Mouse (Mus musculus): ENCODE measurements around the gene Frrs1l. TPM values are rescaled to one million over a fixed set of nuclear protein-coding genes. Genes with fewer than 3 reads are reported as not detected.

Gene Frrs1l
- polyA plus RNA-seq, 1 experiment from 2014 or later, result 25.7 TPM

- H3K9me3 ChIP-seq, result no peaks in the 10 kb centered on the region
- 86% methylated on average over 12 of the region's 12 CpGs for WGBS
- no peaks in the 10 kb centered on the region for H3K27me3 ChIP-seq
- no peak for ATAC-seq (ENCODE audit: low FRiP score, low read depth)
- no peak overlapping the region for H3K27ac ChIP-seq (replicated peaks)
- no peaks in the 10 kb centered on the region for H3K4me1 ChIP-seq (replicated peaks)
- H3K4me3 ChIP-seq, result no peak overlapping the region
- no peak overlapping the region for H3K9ac ChIP-seq
- H3K36me3 ChIP-seq, result peaks cover 42% of the 10 kb centered on the region
- no peak overlapping the region for H3K4me2 ChIP-seq
Measured at GRCm38 (mm10) chr4:56961320-56961925, 28.8 kb downstream of the Frrs1l start.

- 65% methylated on average over 9 of the region's 9 CpGs for WGBS
- Histone ChIP-seq H3K27me3 (no peaks in the 10 kb centered on the region), H3K9ac (no peak overlapping the region), H3K4me3 (no peak overlapping the region), H3K36me3 (peaks cover 28% of the 10 kb centered on the region), H3K4me2 (no peak overlapping the region), H3K27ac (replicated peaks) (no peak overlapping the region), H3K4me1 (replicated peaks) (no peaks in the 10 kb centered on the region), H3K9me3 (no peaks in the 10 kb centered on the region)
- no peak for ATAC-seq (ENCODE audit: low FRiP score, low read depth)
Measured at GRCm38 (mm10) chr4:56957518-56957917, 32.7 kb downstream of the Frrs1l start.

GRCm38 (mm10) chr4:56953235-56953634, 37.0 kb downstream of the Frrs1l start:
- no peak overlapping the region for H3K4me3 ChIP-seq
- no peaks in the 10 kb centered on the region for H3K27me3 ChIP-seq
- no peaks in the 10 kb centered on the region for H3K9me3 ChIP-seq
- no peaks in the 10 kb centered on the region for H3K36me3 ChIP-seq
- H3K4me2 ChIP-seq, result no peak overlapping the region
- no peak overlapping the region for H3K9ac ChIP-seq
- ATAC-seq (ENCODE audit: low FRiP score, low read depth), result no peak
- H3K4me1 ChIP-seq (replicated peaks), result no peaks in the 10 kb centered on the region
- WGBS, result 71% methylated on average over 6 of the region's 6 CpGs
- no peak overlapping the region for H3K27ac ChIP-seq (replicated peaks)

- no peak for ATAC-seq (ENCODE audit: low FRiP score, low read depth)
- 88% methylated on average over 3 of the region's 3 CpGs for WGBS
- H3K4me3 ChIP-seq, result no peak overlapping the region
Measured at GRCm38 (mm10) chr4:56951701-56952100, 38.5 kb downstream of the Frrs1l start.

GRCm38 (mm10) chr4:56949494-56949893, 40.7 kb downstream of the Frrs1l start:
- 73% methylated on average over 6 of the region's 6 CpGs for WGBS
- Histone ChIP-seq H3K36me3 (no peaks in the 10 kb centered on the region), H3K4me1 (replicated peaks) (peaks cover 20% of the 10 kb centered on the region), H3K27me3 (no peaks in the 10 kb centered on the region), H3K27ac (replicated peaks) (no peak overlapping the region), H3K4me2 (no peak overlapping the region), H3K4me3 (no peak overlapping the region), H3K9ac (no peak overlapping the region), H3K9me3 (no peaks in the 10 kb centered on the region)
- no peak for ATAC-seq (ENCODE audit: low FRiP score, low read depth)

More at GRCm38 (mm10) chr4:56951701-56952100, 38.5 kb downstream of the Frrs1l start:
- no peaks in the 10 kb centered on the region for H3K9me3 ChIP-seq
- H3K4me2 ChIP-seq, result no peak overlapping the region
- no peaks in the 10 kb centered on the region for H3K36me3 ChIP-seq
- H3K27ac ChIP-seq (replicated peaks), result no peak overlapping the region
- no peak overlapping the region for H3K9ac ChIP-seq
- H3K4me1 ChIP-seq (replicated peaks), result 0 out of 2 replicates have a peak, but pooled peaks cover 3% of the 10 kb centered on the region
- H3K27me3 ChIP-seq, result no peaks in the 10 kb centered on the region

GRCm38 (mm10) chr4:56946641-56947640, 43.2 kb downstream of the Frrs1l start, which contains the start of gene Tmem245:
Tmem245 (minus strand) TSS chr4:56947437.
- H3K27ac ChIP-seq (replicated peaks), result peak within 1 kb of the TSS; percentile 92
- peak within 1 kb of the TSS; percentile 85 for H3K9ac ChIP-seq
- WGBS, result under 1% methylated on average over 98 of the region's 107 CpGs
- peak; percentile 97 for ATAC-seq (ENCODE audit: low FRiP score, low read depth)
- peak within 1 kb of the TSS; percentile 88 for H3K4me2 ChIP-seq
- no peaks in the 10 kb centered on the region for H3K27me3 ChIP-seq
- peaks cover 28% of the 10 kb centered on the region for H3K4me1 ChIP-seq (replicated peaks)
- H3K9me3 ChIP-seq, result no peaks in the 10 kb centered on the region
- H3K4me3 ChIP-seq, result peak within 1 kb of the TSS; percentile 75
- no peaks in the 10 kb centered on the region for H3K36me3 ChIP-seq

GRCm38 (mm10) chr4:56946180-56946579, 44.0 kb downstream of the Frrs1l start:
- no peaks in the 10 kb centered on the region for H3K9me3 ChIP-seq
- no peak for ATAC-seq (ENCODE audit: low FRiP score, low read depth)
- H3K4me2 ChIP-seq, result peak overlapping the region; percentile 88
- under 1% methylated on average over 14 of the region's 14 CpGs for WGBS
- H3K36me3 ChIP-seq, result no peaks in the 10 kb centered on the region
- peak overlapping the region; percentile 85 for H3K9ac ChIP-seq
- peaks cover 28% of the 10 kb centered on the region for H3K4me1 ChIP-seq (replicated peaks)
- peak overlapping the region; percentile 92; the same call in 1 of the 2 replicates for H3K27ac ChIP-seq (replicated peaks)
- H3K27me3 ChIP-seq, result no peaks in the 10 kb centered on the region
- H3K4me3 ChIP-seq, result peak overlapping the region; percentile 75

GRCm38 (mm10) chr4:56944286-56944685, 45.9 kb downstream of the Frrs1l start:
- Histone ChIP-seq H3K4me2 (no peak overlapping the region), H3K27ac (replicated peaks) (no peak overlapping the region), H3K4me3 (no peak overlapping the region), H3K27me3 (no peaks in the 10 kb centered on the region), H3K4me1 (replicated peaks) (peaks cover 28% of the 10 kb centered on the region), H3K36me3 (no peaks in the 10 kb centered on the region), H3K9ac (no peak overlapping the region), H3K9me3 (no peaks in the 10 kb centered on the region)
- WGBS, result 53% methylated on average over 4 of the region's 4 CpGs
- no peak for ATAC-seq (ENCODE audit: low FRiP score, low read depth)

GRCm38 (mm10) chr4:56943258-56943657, 46.9 kb downstream of the Frrs1l start:
- Histone ChIP-seq H3K4me2 (no peak overlapping the region), H3K9me3 (no peaks in the 10 kb centered on the region), H3K9ac (no peak overlapping the region), H3K4me1 (replicated peaks) (peaks cover 28% of the 10 kb centered on the region), H3K36me3 (no peaks in the 10 kb centered on the region), H3K4me3 (no peak overlapping the region), H3K27ac (replicated peaks) (no peak overlapping the region), H3K27me3 (no peaks in the 10 kb centered on the region)
- no peak for ATAC-seq (ENCODE audit: low FRiP score, low read depth)
- 51% methylated on average over 1 of the region's 1 CpGs for WGBS

GRCm38 (mm10) chr4:56942567-56942966, 47.6 kb downstream of the Frrs1l start:
- Histone ChIP-seq H3K27ac (replicated peaks) (no peak overlapping the region), H3K36me3 (no peaks in the 10 kb centered on the region), H3K4me1 (replicated peaks) (peaks cover 27% of the 10 kb centered on the region), H3K9me3 (no peaks in the 10 kb centered on the region), H3K27me3 (no peaks in the 10 kb centered on the region), H3K9ac (no peak overlapping the region), H3K4me2 (no peak overlapping the region), H3K4me3 (no peak overlapping the region)
- ATAC-seq (ENCODE audit: low FRiP score, low read depth), result no peak
- WGBS, result 90% methylated on average over 1 of the region's 1 CpGs

- WGBS, result 36% methylated on average over 4 of the region's 4 CpGs
- H3K36me3 ChIP-seq, result no peaks in the 10 kb centered on the region
- H3K9ac ChIP-seq, result no peak overlapping the region
- H3K27me3 ChIP-seq, result no peaks in the 10 kb centered on the region
- ATAC-seq (ENCODE audit: low FRiP score, low read depth), result no peak
- no peak overlapping the region for H3K27ac ChIP-seq (replicated peaks)
- H3K4me2 ChIP-seq, result no peak overlapping the region
- peaks cover 25% of the 10 kb centered on the region for H3K4me1 ChIP-seq (replicated peaks)
- H3K9me3 ChIP-seq, result no peaks in the 10 kb centered on the region
- H3K4me3 ChIP-seq, result no peak overlapping the region
Measured at GRCm38 (mm10) chr4:56941481-56941880, 48.7 kb downstream of the Frrs1l start.

GRCm38 (mm10) chr4:56937136-56937535, 53.1 kb downstream of the Frrs1l start:
- Histone ChIP-seq H3K36me3 (peaks cover 15% of the 10 kb centered on the region; the same call in 1 of the 2 replicates), H3K4me1 (replicated peaks) (no peaks in the 10 kb centered on the region), H3K4me3 (no peak overlapping the region), H3K9ac (no peak overlapping the region), H3K27ac (replicated peaks) (no peak overlapping the region), H3K4me2 (no peak overlapping the region), H3K27me3 (no peaks in the 10 kb centered on the region), H3K9me3 (no peaks in the 10 kb centered on the region)
- 62% methylated on average over 6 of the region's 6 CpGs for WGBS
- no peak for ATAC-seq (ENCODE audit: low FRiP score, low read depth)
